Mouse (Mus musculus) heart, embryonic 10.5 days (tissue): ENCODE data around the gene Gm17662. TPM values are rescaled to one million over a fixed set of nuclear protein-coding genes. Genes with fewer than 3 reads are reported as not detected.

Experiments
- DNase-seq: peaks from one replicate; pipeline ENCODE4 v3.0.0-alpha.2; 2017; ENCODE audit warnings: low spot score
- H3K27ac ChIP-seq: fragments of 300-500 bp; sonication (generic); 2 replicates; pipeline ENCODE4 v1.5.1; 2016; ENCODE audit warnings: mild to moderate bottlenecking
- H3K27me3 ChIP-seq: fragments of 300-500 bp; sonication (generic); 2 replicates; pipeline ENCODE4 v1.6.1; 2016; ENCODE audit warnings: mild to moderate bottlenecking; ENCODE audit not compliant: poor library complexity, insufficient read depth, severe bottlenecking
- H3K36me3 ChIP-seq: fragments of 300-500 bp; sonication (generic); 2 replicates; pipeline ENCODE4 v1.6.1; 2016; ENCODE audit warnings: mild to moderate bottlenecking, moderate library complexity
- H3K4me1 ChIP-seq: fragments of 300-500 bp; sonication (generic); 2 replicates; pipeline ENCODE4 v1.6.1; 2016; ENCODE audit warnings: mild to moderate bottlenecking
- H3K4me3 ChIP-seq: fragments of 300-500 bp; sonication (generic); 2 replicates; pipeline ENCODE4 v1.5.1; 2016; ENCODE audit warnings: mild to moderate bottlenecking, moderate library complexity
- H3K9me3 ChIP-seq: fragments of 300-500 bp; sonication (generic); 2 replicates; pipeline ENCODE4 v1.6.1; 2016; ENCODE audit warnings: mild to moderate bottlenecking, moderate library complexity
- WGBS: fragments of 180-500 bp; shearing (Covaris S2); methylation state at CpG from one replicate; pipeline ENCODE4 v1.1.7; 2016; 5-methylcytosine and 5-hydroxymethylcytosine counted together
- polyA plus RNA-seq: library from polyadenylated mRNA; unstranded; fragments of >200 nt; fragmentation: Nextera tagmentation; extraction: Ambion mirVana; gene quantifications from 2 replicates; pipeline ENCODE4 v1.2.1, GENCODE M21; 2016

Gm17662 gene
- polyA plus RNA-seq, 1 experiment from 2014 or later: not detected

DNA sequence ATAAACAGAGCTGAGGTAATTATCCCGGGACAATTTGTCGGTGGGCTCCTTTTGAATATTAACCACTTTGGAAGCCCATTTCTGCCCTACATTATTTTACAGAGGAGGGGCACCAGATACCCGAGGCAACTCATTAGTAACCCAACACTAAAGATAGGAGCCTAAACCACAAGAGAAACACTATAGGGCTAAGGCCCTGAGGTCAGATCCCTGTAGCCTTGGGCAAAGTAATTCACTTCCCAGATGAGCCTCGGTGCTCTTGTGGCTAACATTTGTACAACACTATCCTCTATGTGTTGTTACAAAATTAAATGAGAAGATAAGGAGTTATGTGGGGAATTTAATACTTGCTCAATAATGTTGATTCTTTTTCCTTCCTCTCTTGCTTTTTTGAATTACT lies 13.6 kb upstream of the Gm17662 start:
- DNase-seq: no peak
- H3K27me3 ChIP-seq: no peaks in the 10 kb centered on the region
- H3K4me3 ChIP-seq: no peak overlapping the region
- H3K9me3 ChIP-seq: no peaks in the 10 kb centered on the region
- no peaks in the 10 kb centered on the region for H3K36me3 ChIP-seq
- 72% methylated on average over 4 of the region's 4 CpGs for WGBS
- no peaks in the 10 kb centered on the region for H3K4me1 ChIP-seq
- no peak overlapping the region for H3K27ac ChIP-seq

DNA sequence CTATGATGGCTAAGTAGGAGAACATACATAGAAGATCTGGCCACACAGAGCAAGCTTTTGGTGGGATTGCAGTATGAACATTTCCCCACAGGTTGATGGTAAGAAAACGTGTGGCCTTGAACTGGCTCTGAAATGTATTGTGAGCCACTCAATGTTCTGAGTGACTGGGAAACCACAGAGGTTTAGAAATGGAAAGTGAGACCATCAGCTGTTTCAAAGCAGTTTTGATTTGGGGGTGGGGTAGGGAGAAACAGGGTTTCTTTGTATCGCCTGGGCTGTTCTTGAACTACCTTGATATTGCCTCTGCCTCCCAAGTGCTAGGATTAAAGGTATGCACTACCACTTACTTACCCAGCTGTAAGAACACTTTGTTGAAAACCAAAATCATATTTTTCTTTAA lies 1.9 kb upstream of the Gm17662 start:
- no peak overlapping the region for H3K4me3 ChIP-seq
- DNase-seq: no peak
- WGBS: 81% methylated on average over 2 of the region's 2 CpGs

DNA sequence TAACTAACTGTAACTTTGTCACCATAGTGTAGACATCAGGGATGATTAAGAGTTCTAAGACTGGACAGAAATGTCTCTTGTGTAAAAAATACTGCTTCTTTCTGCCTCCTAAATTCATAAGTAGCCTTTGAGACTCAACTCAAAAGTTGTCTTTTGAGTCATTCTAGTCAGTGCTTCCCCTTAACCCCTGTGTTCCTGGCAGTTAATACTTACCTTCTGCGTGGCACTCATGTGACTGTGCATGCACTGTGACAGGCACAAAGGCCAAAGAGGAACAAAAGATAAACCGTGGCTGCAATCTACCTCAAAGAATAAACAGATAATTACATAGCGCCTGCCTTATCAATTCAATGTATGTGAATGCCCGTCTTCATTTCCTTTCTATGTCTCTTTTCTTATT lies 694 bp downstream of the Gm17662 start:
- no peaks in the 10 kb centered on the region for H3K36me3 ChIP-seq
- H3K27ac ChIP-seq: no peak overlapping the region
- WGBS: 65% methylated on average over 4 of the region's 4 CpGs
- H3K4me1 ChIP-seq: no peaks in the 10 kb centered on the region
- DNase-seq: no peak
- no peaks in the 10 kb centered on the region for H3K9me3 ChIP-seq
- H3K27me3 ChIP-seq: no peaks in the 10 kb centered on the region
- H3K4me3 ChIP-seq: no peak overlapping the region

More for the DNA sequence above, 1.9 kb upstream of the Gm17662 start:
- Histone ChIP-seq H3K36me3 (no peaks in the 10 kb centered on the region), H3K9me3 (no peaks in the 10 kb centered on the region), H3K4me1 (no peaks in the 10 kb centered on the region), H3K27ac (no peak overlapping the region), H3K27me3 (no peaks in the 10 kb centered on the region)

- Histone ChIP-seq H3K4me3 (no peak overlapping the region), H3K27ac (no peak overlapping the region), H3K27me3 (no peaks in the 10 kb centered on the region), H3K36me3 (no peaks in the 10 kb centered on the region), H3K4me1 (no peaks in the 10 kb centered on the region), H3K9me3 (no peaks in the 10 kb centered on the region)
- WGBS: 79% methylated on average over 8 of the region's 8 CpGs
- no peak for DNase-seq
These were observed 4.1 kb downstream of the Gm17662 start for GRCm38 (mm10) chr4:104861241-104861640.

DNA sequence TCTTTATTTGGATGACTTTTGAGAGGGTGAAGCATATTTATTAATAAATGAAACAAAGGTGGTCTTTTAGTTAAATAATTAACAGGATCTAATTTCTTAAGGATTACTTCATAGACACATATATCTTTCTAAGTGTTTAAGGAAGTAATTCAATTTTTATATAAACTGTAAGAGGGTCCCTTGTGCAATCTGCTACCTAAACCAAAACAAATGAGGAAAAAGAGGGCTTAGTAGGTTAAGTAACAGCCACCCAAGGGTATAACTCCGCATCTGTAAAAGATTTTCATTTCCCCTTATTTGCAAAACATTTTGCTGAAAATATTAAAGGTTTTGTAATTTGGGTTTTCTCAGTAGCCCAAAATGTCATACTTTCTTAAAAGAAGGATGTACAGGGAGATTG lies 7.3 kb downstream of the Gm17662 start:
- no peak overlapping the region for H3K27ac ChIP-seq
- no peak overlapping the region for H3K4me3 ChIP-seq
- H3K36me3 ChIP-seq: no peaks in the 10 kb centered on the region
- WGBS: 84% methylated on average over 1 of the region's 1 CpGs
- DNase-seq: no peak
- H3K4me1 ChIP-seq: no peaks in the 10 kb centered on the region
- no peaks in the 10 kb centered on the region for H3K27me3 ChIP-seq
- no peaks in the 10 kb centered on the region for H3K9me3 ChIP-seq

DNA sequence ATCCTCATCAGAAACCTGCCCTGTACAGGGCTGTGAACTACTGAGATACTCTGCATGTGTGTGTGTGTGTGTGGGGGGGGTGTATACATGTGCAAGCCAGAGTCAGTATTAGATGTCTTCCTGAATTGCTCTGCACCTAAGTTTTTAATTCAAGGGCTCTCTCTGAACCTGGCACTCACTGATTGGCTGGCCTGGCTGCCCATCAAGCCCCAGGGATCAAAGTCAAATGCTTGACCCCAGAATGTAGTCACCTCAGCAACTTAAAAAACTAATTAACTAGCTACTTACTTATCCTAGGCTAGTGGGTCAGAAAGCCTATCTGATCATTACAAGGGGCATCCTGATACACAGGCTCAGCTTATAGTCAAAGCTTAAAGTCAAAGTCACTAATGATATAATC lies 12.5 kb downstream of the Gm17662 start:
- no peak overlapping the region for H3K4me3 ChIP-seq
- no peak for DNase-seq
- no peaks in the 10 kb centered on the region; the same call in 1 of the 2 replicates for H3K27me3 ChIP-seq

GRCm38 (mm10) chr4:104870196-104870595 lies 13.1 kb downstream of the Gm17662 start:
- Histone ChIP-seq H3K36me3 (no peaks in the 10 kb centered on the region), H3K27me3 (no peaks in the 10 kb centered on the region; the same call in 1 of the 2 replicates), H3K9me3 (no peaks in the 10 kb centered on the region), H3K27ac (no peak overlapping the region), H3K4me1 (no peaks in the 10 kb centered on the region), H3K4me3 (no peak overlapping the region)
- no peak for DNase-seq
- WGBS: 85% methylated on average over 5 of the region's 5 CpGs

More for the DNA sequence above, 12.5 kb downstream of the Gm17662 start:
- H3K4me1 ChIP-seq: no peaks in the 10 kb centered on the region
- H3K36me3 ChIP-seq: no peaks in the 10 kb centered on the region
- no peak overlapping the region for H3K27ac ChIP-seq
- no peaks in the 10 kb centered on the region for H3K9me3 ChIP-seq

DNA sequence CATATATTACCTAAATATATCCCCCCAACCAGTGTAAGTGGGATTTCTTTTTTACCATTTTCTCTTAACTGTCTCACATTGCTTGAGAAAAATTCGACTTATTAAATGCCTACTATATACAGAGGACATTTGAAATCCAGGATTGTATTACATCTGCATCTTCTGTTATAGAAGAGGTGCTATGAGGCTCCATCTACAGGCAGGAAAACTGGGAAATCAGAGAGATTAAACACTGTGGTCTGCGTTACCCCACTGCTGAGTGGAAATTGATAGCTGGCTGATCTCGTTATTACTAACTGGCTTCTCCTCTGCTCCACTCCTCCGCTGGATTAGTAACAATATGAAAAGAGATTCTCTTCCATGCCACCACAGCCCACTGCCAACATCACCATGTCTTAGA lies 18.7 kb downstream of the Gm17662 start:
- Histone ChIP-seq H3K27ac (no peak overlapping the region), H3K4me1 (no peaks in the 10 kb centered on the region), H3K9me3 (no peaks in the 10 kb centered on the region), H3K36me3 (no peaks in the 10 kb centered on the region), H3K27me3 (no peaks in the 10 kb centered on the region), H3K4me3 (no peak overlapping the region)
- no peak for DNase-seq
- 68% methylated on average over 4 of the region's 4 CpGs for WGBS

DNA sequence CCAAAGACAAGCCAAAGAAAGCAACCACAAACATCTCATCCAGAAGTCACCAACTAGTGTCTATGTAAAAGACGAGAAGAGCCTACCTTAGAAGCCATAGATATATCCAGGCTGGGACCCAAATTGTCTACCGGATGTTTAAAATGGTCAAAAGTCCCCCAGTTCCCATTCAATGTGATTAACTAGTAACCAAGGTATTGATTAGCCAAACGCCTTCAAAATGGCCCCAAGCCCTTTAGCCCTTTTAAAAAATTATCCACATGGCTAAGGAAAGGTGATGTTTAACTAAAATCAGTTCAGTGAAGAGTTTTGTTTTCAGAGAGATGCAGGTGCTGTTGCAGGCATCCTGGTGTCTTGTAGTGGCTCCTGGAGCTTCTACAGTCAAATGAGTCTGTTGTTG lies 19.2 kb downstream of the Gm17662 start, which contains the start of gene C8a:
Gene C8a, minus strand, starts transcription at position 76 of the 400 bp plus-strand sequence.
- DNase-seq: no peak
- Histone ChIP-seq H3K27ac (no peak within 1 kb of the TSS), H3K27me3 (no peaks in the 10 kb centered on the region), H3K4me1 (no peaks in the 10 kb centered on the region), H3K9me3 (no peaks in the 10 kb centered on the region), H3K4me3 (no peak within 1 kb of the TSS), H3K36me3 (no peaks in the 10 kb centered on the region)
- 77% methylated on average over 3 of the region's 3 CpGs for WGBS

GRCm38 (mm10) chr4:104887486-104887885 lies 30.4 kb downstream of the Gm17662 start:
- H3K4me3 ChIP-seq: no peak overlapping the region
- H3K9me3 ChIP-seq: no peaks in the 10 kb centered on the region
- 79% methylated on average over 9 of the region's 9 CpGs for WGBS
- no peak overlapping the region for H3K27ac ChIP-seq
- no peaks in the 10 kb centered on the region for H3K36me3 ChIP-seq
- H3K27me3 ChIP-seq: peaks cover 14% of the 10 kb centered on the region; the same call in 1 of the 2 replicates
- H3K4me1 ChIP-seq: peaks cover 7% of the 10 kb centered on the region
- no peak for DNase-seq

DNA sequence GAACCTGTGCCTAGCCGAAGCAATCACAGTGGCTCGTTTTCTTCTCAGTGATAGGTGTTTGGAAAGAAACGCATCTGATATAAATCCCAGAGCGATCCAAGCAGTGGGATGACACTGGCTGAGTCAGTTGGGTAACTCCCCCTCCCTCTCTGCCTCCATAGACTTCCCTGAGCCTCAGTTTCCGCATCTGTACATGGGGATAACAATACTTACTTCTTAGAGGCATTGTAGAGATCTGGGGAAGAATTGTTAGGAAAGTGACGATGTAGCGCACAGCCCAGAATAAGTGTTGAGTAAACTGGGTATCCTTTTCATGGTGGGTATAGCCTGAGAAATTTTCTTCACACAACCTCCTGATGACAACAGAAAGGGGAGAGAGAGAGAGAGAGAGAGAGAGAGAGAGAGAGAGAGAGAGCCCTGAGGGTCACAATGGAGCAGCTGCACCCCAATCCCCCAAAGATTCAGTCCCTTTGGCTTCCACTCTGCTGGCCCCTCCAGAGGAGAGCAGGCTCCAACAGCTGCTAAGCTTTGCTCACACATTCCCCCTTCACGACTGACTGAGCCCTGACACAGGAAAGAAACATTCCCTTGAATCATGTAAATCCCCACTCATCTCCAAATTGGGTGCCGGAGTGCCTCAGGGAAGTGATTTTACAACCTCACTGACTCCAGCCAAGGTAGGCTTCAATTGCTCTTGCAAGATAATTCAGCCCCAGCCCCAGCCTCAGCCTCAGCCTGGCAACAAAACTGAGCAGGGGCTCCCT lies 31.6 kb downstream of the Gm17662 start:
- Histone ChIP-seq H3K36me3 (no peaks in the 10 kb centered on the region), H3K27ac (no peak overlapping the region), H3K9me3 (no peaks in the 10 kb centered on the region), H3K4me1 (peaks cover 7% of the 10 kb centered on the region), H3K27me3 (peaks cover 14% of the 10 kb centered on the region; the same call in 1 of the 2 replicates), H3K4me3 (no peak overlapping the region)
- WGBS: 79% methylated on average over 9 of the region's 9 CpGs
- DNase-seq: no peak

DNA sequence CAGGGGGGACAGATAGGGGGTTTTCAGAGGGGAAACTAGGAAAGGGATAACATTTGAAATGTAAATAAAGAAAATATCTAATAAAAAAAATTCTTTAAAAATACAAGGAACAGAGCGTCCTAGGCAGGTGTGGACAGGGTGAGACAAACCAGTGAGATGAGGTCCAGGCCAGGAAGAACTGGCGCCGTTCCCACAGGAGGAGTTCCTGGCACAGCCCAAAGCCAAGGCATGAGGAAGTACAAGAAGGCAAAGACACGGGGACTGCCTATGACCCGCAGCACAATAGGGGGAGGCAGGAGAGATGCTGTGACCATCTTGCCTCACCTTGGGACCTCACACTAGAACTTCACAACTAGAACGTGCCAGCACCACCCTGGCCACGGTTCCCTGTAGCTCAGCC lies 34.6 kb downstream of the Gm17662 start:
- 71% methylated on average over 7 of the region's 7 CpGs for WGBS
- peaks cover 14% of the 10 kb centered on the region; the same call in 1 of the 2 replicates for H3K27me3 ChIP-seq
- H3K4me3 ChIP-seq: no peak overlapping the region
- H3K27ac ChIP-seq: no peak overlapping the region
- no peaks in the 10 kb centered on the region for H3K9me3 ChIP-seq
- no peak for DNase-seq
- H3K36me3 ChIP-seq: no peaks in the 10 kb centered on the region
- no peaks in the 10 kb centered on the region for H3K4me1 ChIP-seq

DNA sequence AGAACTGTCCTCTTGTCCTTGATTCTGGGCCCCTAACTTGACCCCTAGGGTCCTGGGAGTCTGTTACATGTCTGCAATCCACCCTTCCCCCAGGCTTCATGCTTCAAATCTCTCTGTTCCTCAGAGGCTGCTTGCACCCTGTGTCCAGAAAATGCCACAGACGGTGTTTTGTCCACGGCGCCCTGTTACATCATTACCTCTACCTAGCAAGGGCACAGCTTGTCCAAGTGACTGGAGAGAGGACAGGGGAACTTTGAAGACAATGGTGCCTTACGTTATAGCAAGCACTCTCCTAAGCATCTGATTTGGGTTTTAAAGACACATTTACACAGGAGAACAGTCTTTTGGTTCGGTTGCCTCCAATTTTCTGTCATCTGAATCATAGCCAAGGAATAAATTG lies 36.5 kb downstream of the Gm17662 start:
- H3K36me3 ChIP-seq: no peaks in the 10 kb centered on the region
- 85% methylated on average over 5 of the region's 5 CpGs for WGBS

More for the DNA sequence above, 36.5 kb downstream of the Gm17662 start:
- H3K27ac ChIP-seq: no peak overlapping the region
- DNase-seq: no peak
- no peaks in the 10 kb centered on the region for H3K4me1 ChIP-seq
- 0 out of 2 replicates have a peak, but pooled peaks cover 7% of the 10 kb centered on the region for H3K27me3 ChIP-seq
- H3K4me3 ChIP-seq: no peak overlapping the region
- no peaks in the 10 kb centered on the region for H3K9me3 ChIP-seq
